ENCODE assay signal across 16 mouse cellular contexts in genomic region chr16:49909536-49909935, GRCm38 (mm10).
DNase-seq lines count a peak whose midpoint lies in the region; ATAC-seq and TF ChIP-seq lines count a peak whose summit lies in the region.
"Had no signal": no experiment of that assay in that cellular context is flagged by ENCODE, and none has a peak within 500 bp of the region (broad histone marks: within the 10 kb centered on the region; RNA-seq: fewer than 3 reads in every experiment).

No protein-coding gene starts in this region.

- H3K4me2 ChIP-seq in heart, postnatal 0 days (ENCODE audit: low read depth, low read length): peak overlapping the region; percentile 22; the same call in 1 of the 2 replicates
- H3K4me2 ChIP-seq: embryonic facial prominence, embryonic 13.5 days; hindbrain, embryonic 14.5 days; intestine, embryonic 15.5 days; midbrain, embryonic 12.5 days had no signal

- no peak for TF ChIP-seq EP300 in heart, postnatal 0 days (IDR thresholded peaks at IDR 0.05; ENCODE audit: low read depth)

- peaks cover 30% of the 10 kb centered on the region for H3K4me1 ChIP-seq in bone marrow macrophage, adult 2 months (ENCODE audit: control insufficient read depth, insufficient read depth, low read length)
- H3K4me1 ChIP-seq in heart, postnatal 0 days (ENCODE audit: control insufficient read depth, insufficient read depth): peaks cover 24% of the 10 kb centered on the region
- H3K4me1 ChIP-seq in kidney, adult 2 months (ENCODE audit: control insufficient read depth, insufficient read depth, low read length): no peaks in the 10 kb centered on the region
- H3K4me1 ChIP-seq: midbrain, embryonic 12.5 days had no signal

- H3K36me3 ChIP-seq in heart, postnatal 0 days (replicated peaks; ENCODE audit: control insufficient read depth, insufficient read depth, low read length): 0 out of 2 replicates have a peak, but pooled peaks cover 11% of the 10 kb centered on the region
- 0 out of 2 replicates have a peak, but pooled peaks cover 2% of the 10 kb centered on the region for H3K36me3 ChIP-seq in kidney, adult 2 months (ENCODE audit: control insufficient read depth, insufficient read depth, low read length)
- H3K36me3 ChIP-seq: intestine, embryonic 15.5 days; midbrain, embryonic 12.5 days had no signal

- no peak for TF ChIP-seq POLR2A in bone marrow macrophage, adult 2 months (IDR thresholded peaks at IDR 0.05; ENCODE audit: borderline replicate concordance, low read depth, low read length)
- no peak for TF ChIP-seq POLR2A in kidney, adult 2 months (IDR thresholded peaks at IDR 0.05; ENCODE audit: low read depth, low read length)

- TF ChIP-seq CTCF in bone marrow macrophage, adult 2 months (IDR thresholded peaks at IDR 0.05; ENCODE audit: low read depth, low read length): no peak
- no peak for TF ChIP-seq CTCF in heart, postnatal 0 days (IDR thresholded peaks at IDR 0.05; ENCODE audit: low read depth)
- TF ChIP-seq CTCF in kidney, adult 2 months (conservative IDR thresholded peaks at IDR 0.05; ENCODE audit: insufficient read depth, insufficient read length, low read depth, low read length): no peak

- WGBS in heart, postnatal 0 days: 21% methylated on average over 8 of the region's 8 CpGs
- 55% methylated on average over 8 of the region's 8 CpGs for WGBS in kidney, adult 2 months

- ATAC-seq in heart, postnatal 0 days (ENCODE audit: insufficient read depth, low read depth): peak; percentile 49
- ATAC-seq: intestine, embryonic 15.5 days had no signal

- intact Hi-C loops in heart, postnatal 25 days (cut with DNase I): loop anchor here (2.0 to 5.0 kb wide), 2 partner anchors 37 to 53 kb away; no protein-coding TSS in a partner anchor

- H3K27me3 ChIP-seq in heart, postnatal 0 days (ENCODE audit: control insufficient read depth, insufficient read depth, low read length): no peaks in the 10 kb centered on the region
- H3K27me3 ChIP-seq in kidney, adult 2 months (replicated peaks; ENCODE audit: control insufficient read depth, insufficient read depth, low read length): no peaks in the 10 kb centered on the region
- H3K27me3 ChIP-seq: embryonic facial prominence, embryonic 13.5 days; intestine, embryonic 15.5 days; midbrain, embryonic 12.5 days had no signal

- no peak overlapping the region for H3K9ac ChIP-seq in heart, postnatal 0 days (replicated peaks; ENCODE audit: low read depth, low read length)
- H3K9ac ChIP-seq: embryonic facial prominence, embryonic 13.5 days; hindbrain, embryonic 14.5 days; intestine, embryonic 15.5 days; liver, embryonic 14.5 days; midbrain, embryonic 12.5 days had no signal

- no peak overlapping the region for H3K4me3 ChIP-seq in bone marrow macrophage, adult 2 months (ENCODE audit: insufficient read depth, low read length)
- no peak overlapping the region for H3K4me3 ChIP-seq in heart, postnatal 0 days (ENCODE audit: low read depth, low read length)
- no peak overlapping the region for H3K4me3 ChIP-seq in kidney, adult 2 months (ENCODE audit: insufficient read depth, low read depth, low read length)
- H3K4me3 ChIP-seq: embryonic facial prominence, embryonic 13.5 days; intestine, embryonic 15.5 days; midbrain, embryonic 12.5 days had no signal

- DNase-seq in heart, adult 11 months: peak; percentile 92
- DNase-seq in heart, postnatal 25 days (ENCODE audit: low spot score): no peak
- DNase-seq in heart, adult 8-10 months (ENCODE audit: low spot score): peak; percentile 43
- DNase-seq in heart, postnatal 0 days (ENCODE audit: low spot score): peak; percentile 51
- no peak for DNase-seq in kidney, adult 2 months
- DNase-seq in kidney, postnatal 14 days: no peak
- no peak for DNase-seq in left cerebral cortex, adult 18-20 months (ENCODE audit: low spot score in 2 of 2)
- DNase-seq: adrenal gland, adult 8-10 months; B cell, adult 2 months; cerebellum, adult 8-10 months had no signal

- no peaks in the 10 kb centered on the region for H3K9me3 ChIP-seq in heart, postnatal 0 days (replicated peaks; ENCODE audit: control insufficient read depth, low read length)
- H3K9me3 ChIP-seq: embryonic facial prominence, embryonic 13.5 days; intestine, embryonic 15.5 days; midbrain, embryonic 12.5 days had no signal

- H3K27ac ChIP-seq in bone marrow macrophage, adult 2 months (ENCODE audit: insufficient read depth, low read depth, low read length): peak overlapping the region; percentile 55; the same call in 1 of the 2 replicates
- peak overlapping the region; percentile 81 for H3K27ac ChIP-seq in heart, postnatal 0 days (ENCODE audit: low read depth)
- no peak overlapping the region for H3K27ac ChIP-seq in kidney, adult 2 months (ENCODE audit: insufficient read depth, low read depth, low read length)
- H3K27ac ChIP-seq: embryonic facial prominence, embryonic 13.5 days; hindbrain, embryonic 14.5 days; intestine, embryonic 15.5 days; liver, embryonic 14.5 days; midbrain, embryonic 12.5 days had no signal

Comparison
In these comparisons a context has a peak if more than half of its experiments do, and no peak if none do; other contexts are left out.
1. DNase-seq: peak in heart, adult 11 months (single experiment), heart, adult 8-10 months (single experiment) and heart, postnatal 0 days (single experiment); none in heart, postnatal 25 days (single experiment), kidney, adult 2 months (single experiment), kidney, postnatal 14 days (single experiment) and left cerebral cortex, adult 18-20 months (0 of 2).